Mouse (Mus musculus) C2C12 (cell line): ENCODE measurements around the gene Slco3a1.

Source experiments
- CEBPB ChIP-seq: IDR thresholded peaks from one replicate; pipeline ENCODE4 v1.6.1; 2011; ENCODE audit warnings: low read depth, mild to moderate bottlenecking, control low read depth, moderate library complexity
- CTCF ChIP-seq: IDR thresholded peaks from one replicate; pipeline ENCODE4 v1.5.1; 2011; ENCODE audit not compliant: control insufficient read depth, insufficient read depth, insufficient read length
- FOSL1 ChIP-seq: IDR thresholded peaks from one replicate; pipeline ENCODE4 v1.8.0; 2011; ENCODE audit warnings: mild to moderate bottlenecking, low read length; ENCODE audit not compliant: poor library complexity, insufficient read depth, severe bottlenecking
- MAX ChIP-seq: IDR thresholded peaks from one replicate; pipeline ENCODE4 v1.6.1; 2011; ENCODE audit warnings: mild to moderate bottlenecking, control low read depth
- MYOD1 ChIP-seq: IDR thresholded peaks from one replicate; pipeline ENCODE4 v1.6.1; 2011; ENCODE audit warnings: low read depth; ENCODE audit not compliant: control insufficient read depth, insufficient read length
- MYOG ChIP-seq: IDR thresholded peaks from one replicate; pipeline ENCODE4 v1.6.1; 2011; ENCODE audit not compliant: control insufficient read depth, insufficient read length; ENCODE audit errors: extremely low read depth
- USF1 ChIP-seq: IDR thresholded peaks from one replicate; pipeline ENCODE4 v1.6.1; 2011; ENCODE audit warnings: low read depth, mild to moderate bottlenecking, control low read depth, moderate library complexity

- TF ChIP-seq CTCF, result no peak
- no peak for TF ChIP-seq MYOG
- TF ChIP-seq USF1, result no peak
- TF ChIP-seq CEBPB, result no peak
- no peak for TF ChIP-seq MAX
- TF ChIP-seq MYOD1, result no peak
- TF ChIP-seq FOSL1, result no peak
Observed at GRCm38 (mm10) chr7:74485669-74486068, 68.9 kb downstream of the Slco3a1 start.
